Mouse (Mus musculus) ES-Bruce4 (cell line): Measurements from ENCODE around the gene Naif1. TPM values are rescaled to one million over a fixed set of nuclear protein-coding genes. Genes with fewer than 3 reads are reported as not detected.

Source experiments
- H3K27ac ChIP-seq: 2 replicates; pipeline ENCODE4 v1.5.1; 2012; ENCODE audit warnings: low read length, inconsistent platforms; ENCODE audit not compliant: insufficient read depth
- H3K27me3 ChIP-seq: 2 replicates; pipeline ENCODE4 v1.6.1; 2012; ENCODE audit warnings: mild to moderate bottlenecking, low read length, inconsistent platforms; ENCODE audit not compliant: control insufficient read depth, poor library complexity, insufficient read depth, severe bottlenecking
- H3K36me3 ChIP-seq: 2 replicates; pipeline ENCODE4 v1.6.1; 2012; ENCODE audit warnings: inconsistent platforms, mild to moderate bottlenecking, low read length, moderate library complexity; ENCODE audit not compliant: control insufficient read depth, poor library complexity, insufficient read depth, severe bottlenecking
- H3K4me1 ChIP-seq: one replicate; pipeline ENCODE4 v1.8.1; 2011; ENCODE audit warnings: low read length; ENCODE audit not compliant: control insufficient read depth, insufficient read depth
- H3K4me3 ChIP-seq: 2 replicates; pipeline ENCODE4 v1.5.1; 2011; ENCODE audit warnings: low read depth, mild to moderate bottlenecking, low read length
- H3K9ac ChIP-seq: 2 replicates; pipeline ENCODE4 v1.6.1; 2012; ENCODE audit warnings: low read depth, mild to moderate bottlenecking, inconsistent platforms; ENCODE audit not compliant: poor library complexity, severe bottlenecking
- H3K9me3 ChIP-seq: replicated peaks from 2 replicates; pipeline ENCODE4 v1.6.1; 2012; ENCODE audit warnings: mild to moderate bottlenecking, low read length, inconsistent platforms; ENCODE audit not compliant: control insufficient read depth, poor library complexity, insufficient read depth, severe bottlenecking
- CTCF ChIP-seq: IDR thresholded peaks from one replicate; pipeline ENCODE4 v1.8.1; 2011; ENCODE audit warnings: low read depth, low read length
- EP300 ChIP-seq: IDR thresholded peaks from 2 replicates; pipeline ENCODE4 v1.6.1; 2011; ENCODE audit warnings: low read depth, low read length; ENCODE audit not compliant: insufficient read depth
- POLR2A ChIP-seq: IDR thresholded peaks from one replicate; pipeline ENCODE4 v1.8.1; 2011; ENCODE audit warnings: low read length; ENCODE audit not compliant: insufficient read depth
- polyA plus RNA-seq: library from polyadenylated mRNA; stranded (reverse); fragments of >200 nt; gene quantifications from 2 replicates; pipeline ENCODE4 v1.2.4, GENCODE M21; 2011; ENCODE audit warnings: low read depth; ENCODE audit not compliant: missing spikeins, insufficient read depth, insufficient read length

The Naif1 gene
- polyA plus RNA-seq, 1 experiment: 3.0 TPM

DNA sequence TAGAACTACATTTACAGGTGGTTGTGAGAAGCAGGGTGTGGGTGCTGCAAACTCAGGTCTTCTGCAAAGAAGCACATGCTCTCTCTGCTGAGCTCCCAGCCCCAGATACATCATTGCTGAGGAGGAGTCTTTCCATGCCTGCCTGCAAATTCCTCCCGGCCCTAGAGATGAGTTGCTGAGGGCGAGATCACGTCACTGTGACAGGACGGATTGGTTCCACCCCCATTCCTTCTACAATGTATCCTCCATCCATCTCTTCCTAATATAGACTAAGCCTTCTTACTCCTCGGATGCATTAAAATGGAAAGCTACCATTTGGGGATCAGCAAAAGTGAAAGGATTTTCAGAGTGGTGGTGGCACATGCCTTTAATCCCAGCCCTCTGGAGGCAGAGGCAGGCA, 24.7 kb upstream of the Naif1 start:
- no peaks in the 10 kb centered on the region for H3K4me1 ChIP-seq

DNA sequence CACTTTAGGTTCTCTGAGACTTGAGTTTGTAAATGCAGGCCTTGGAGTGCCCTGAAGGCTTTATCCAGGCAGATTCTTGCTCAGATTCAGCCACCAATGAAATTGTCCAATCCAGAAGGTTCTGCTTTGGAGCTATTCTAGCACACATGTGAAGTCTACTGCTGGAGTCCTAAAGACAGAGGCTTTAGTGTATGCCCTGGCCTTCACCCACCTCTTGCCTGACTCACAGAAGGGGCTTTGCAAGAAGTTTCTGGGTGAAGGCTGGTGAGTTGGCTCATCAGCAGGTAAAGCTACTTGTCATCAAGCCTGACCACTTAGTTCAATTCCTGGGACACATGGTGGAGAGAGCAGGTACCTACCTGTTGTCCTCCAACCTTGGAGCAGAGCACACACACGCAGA, 24.1 kb upstream of the Naif1 start:
- no peak overlapping the region for H3K4me3 ChIP-seq
- H3K9me3 ChIP-seq: no peaks in the 10 kb centered on the region
- no peak overlapping the region for H3K9ac ChIP-seq
- H3K27me3 ChIP-seq: no peaks in the 10 kb centered on the region
- no peak overlapping the region for H3K27ac ChIP-seq
- H3K36me3 ChIP-seq: no peaks in the 10 kb centered on the region
- TF ChIP-seq POLR2A: no peak
- no peak for TF ChIP-seq EP300
- no peak for TF ChIP-seq CTCF
- H3K4me1 ChIP-seq: no peaks in the 10 kb centered on the region

More for the DNA sequence above, 24.7 kb upstream of the Naif1 start:
- Histone ChIP-seq H3K4me3 (no peak overlapping the region), H3K9me3 (no peaks in the 10 kb centered on the region), H3K27ac (no peak overlapping the region), H3K9ac (no peak overlapping the region), H3K36me3 (no peaks in the 10 kb centered on the region), H3K27me3 (no peaks in the 10 kb centered on the region)
- TF ChIP-seq EP300 (no peak), CTCF (no peak), POLR2A (no peak)

DNA sequence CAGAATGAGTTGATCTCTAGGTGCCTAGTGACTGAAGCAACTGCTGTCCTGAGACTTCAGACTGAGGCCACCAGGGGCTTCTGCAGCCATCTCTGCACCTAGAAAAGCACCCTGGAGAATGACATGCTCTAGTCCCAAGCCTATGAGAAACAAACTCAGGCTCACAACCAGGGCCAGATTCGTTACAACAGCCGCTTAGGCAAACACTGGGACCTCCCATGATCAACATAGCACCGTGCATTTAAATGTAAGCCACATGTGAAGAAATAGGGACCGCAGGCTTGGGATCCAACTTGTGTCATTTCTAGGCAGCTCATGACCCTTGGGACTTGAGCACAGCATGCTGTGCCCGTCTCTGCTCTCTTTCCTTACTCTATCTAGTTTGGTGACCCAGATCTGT, 22.5 kb upstream of the Naif1 start:
- Histone ChIP-seq H3K27ac (no peak overlapping the region), H3K27me3 (no peaks in the 10 kb centered on the region), H3K4me3 (no peak overlapping the region), H3K36me3 (no peaks in the 10 kb centered on the region), H3K9me3 (no peaks in the 10 kb centered on the region), H3K4me1 (no peaks in the 10 kb centered on the region), H3K9ac (no peak overlapping the region)
- TF ChIP-seq POLR2A (no peak), CTCF (no peak), EP300 (no peak)

GRCm38 (mm10) chr2:32428262-32428722, 22.0 kb upstream of the Naif1 start:
- Histone ChIP-seq H3K36me3 (no peaks in the 10 kb centered on the region), H3K4me3 (no peak overlapping the region), H3K4me1 (no peaks in the 10 kb centered on the region), H3K27me3 (no peaks in the 10 kb centered on the region), H3K9me3 (no peaks in the 10 kb centered on the region), H3K27ac (no peak overlapping the region), H3K9ac (no peak overlapping the region)
- TF ChIP-seq CTCF: no peak

DNA sequence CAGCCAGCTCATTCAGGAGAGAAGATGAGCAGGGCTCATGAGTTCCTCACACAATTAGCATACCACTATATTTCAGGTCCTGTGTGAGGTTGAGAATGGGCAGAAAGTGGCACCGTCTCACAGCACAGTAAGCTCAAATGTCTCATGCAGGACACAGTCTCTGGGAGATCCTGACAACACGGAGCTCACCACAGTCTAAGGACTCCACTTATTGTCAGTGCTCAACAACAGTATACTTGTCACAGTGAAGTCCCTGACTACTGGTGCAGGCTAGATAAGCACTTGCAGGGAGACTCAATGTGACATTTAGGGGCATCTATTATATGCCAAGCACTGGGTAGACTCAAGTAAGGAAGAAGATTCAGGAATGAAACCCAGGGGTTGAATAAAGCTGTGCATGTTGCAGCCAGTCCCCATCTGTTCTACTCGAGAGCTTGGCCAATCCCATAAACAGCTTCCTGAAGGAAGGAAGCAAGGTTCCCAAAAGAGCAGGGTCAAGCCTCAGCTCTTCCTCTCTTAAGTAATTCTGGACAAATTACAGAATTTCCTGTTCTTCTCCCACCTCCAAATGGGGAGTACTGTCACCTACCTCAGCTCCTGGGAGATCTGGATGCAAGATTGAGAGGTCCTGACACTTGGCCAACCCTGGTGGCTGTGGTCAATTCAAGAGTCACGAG, 20.9 kb upstream of the Naif1 start:
- Histone ChIP-seq H3K9ac (no peak overlapping the region), H3K27me3 (no peaks in the 10 kb centered on the region), H3K4me3 (no peak overlapping the region), H3K9me3 (no peaks in the 10 kb centered on the region), H3K36me3 (no peaks in the 10 kb centered on the region), H3K4me1 (no peaks in the 10 kb centered on the region), H3K27ac (no peak overlapping the region)
- TF ChIP-seq POLR2A (no peak), EP300 (no peak), CTCF (no peak)

DNA sequence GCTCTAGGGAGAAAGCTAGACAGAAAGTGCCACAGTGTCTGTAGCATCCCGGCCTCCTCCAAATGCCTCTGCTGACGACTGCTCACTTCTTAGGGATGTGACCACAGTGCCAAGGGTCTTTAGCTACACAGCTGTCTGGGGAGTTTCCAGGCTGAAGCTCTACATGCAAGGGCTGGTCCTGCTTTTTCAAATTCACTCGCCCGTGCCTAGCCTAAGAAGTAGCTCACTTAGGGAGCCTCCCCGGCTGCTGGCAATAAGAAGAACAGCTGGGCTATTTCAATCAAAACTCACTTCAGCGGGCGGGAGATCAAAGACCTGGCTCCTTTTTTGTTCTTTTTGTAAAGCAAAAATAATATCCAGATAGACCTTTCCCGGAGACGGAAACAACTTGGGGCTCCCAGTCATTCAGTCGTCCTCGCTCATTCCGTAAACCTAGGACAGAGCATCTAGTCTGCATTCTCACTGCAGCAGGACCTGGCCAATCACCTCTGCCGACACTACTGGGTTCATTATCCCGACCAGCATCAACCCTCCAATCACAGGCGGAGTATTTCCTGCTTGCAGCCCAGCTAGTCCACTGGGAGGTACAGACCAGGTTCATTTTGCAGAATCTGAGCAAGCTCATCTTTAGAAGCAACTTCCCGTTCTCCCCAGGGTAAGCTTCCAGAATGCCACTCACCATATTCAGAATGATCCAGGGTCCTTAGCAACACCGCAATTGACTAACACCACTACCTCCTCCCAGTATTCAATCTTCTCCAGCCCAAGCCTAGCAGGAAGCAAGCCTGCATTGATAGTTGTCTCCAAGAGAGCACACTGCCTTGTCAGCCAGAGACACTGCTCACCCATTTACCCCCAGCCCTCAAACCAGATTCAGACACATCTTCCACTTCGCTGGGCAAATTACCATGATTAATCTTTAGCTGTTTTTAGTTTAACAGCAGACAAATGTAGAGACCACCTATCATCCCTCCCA, 19.3 kb upstream of the Naif1 start:
- Histone ChIP-seq H3K4me1 (no peaks in the 10 kb centered on the region), H3K27ac (no peak overlapping the region), H3K36me3 (no peaks in the 10 kb centered on the region), H3K9me3 (no peaks in the 10 kb centered on the region), H3K27me3 (no peaks in the 10 kb centered on the region), H3K4me3 (peak overlapping the region; percentile 36), H3K9ac (peak overlapping the region; percentile 29; the same call in 1 of the 2 replicates)
- TF ChIP-seq CTCF (no peak), EP300 (no peak), POLR2A (no peak)
